ENCODE assay signal across 10 mouse cellular contexts in genomic region chrX:94152251-94152830, GRCm38 (mm10). TPM values are rescaled to one million over a fixed set of nuclear protein-coding genes. Genes with fewer than 3 reads are reported as not detected.
A peak's percentile ranks its signal among the peaks of the same experiment; 100 is the strongest.
DNase-seq lines count a peak whose midpoint lies in the region.
"Had no signal": no experiment of that assay in that cellular context is flagged by ENCODE, and none has a peak within 500 bp of the region (broad histone marks: within the 10 kb centered on the region; RNA-seq: fewer than 3 reads in every experiment).

No protein-coding gene starts in this region.

- DNase-seq in 3134 (ENCODE audit: extremely low read depth, insufficient read length, low spot score) (peak; percentile 45), 3T3-L1 (ENCODE audit: low read depth, low spot score) (peak; percentile 83), adipocyte (ENCODE audit: low spot score) (peak; percentile 12)
- peak; percentile 36 for DNase-seq in lung, postnatal 36 days
- DNase-seq in gastrocnemius, adult 8-10 months (ENCODE audit: low spot score in 2 of 2) = no peak
- DNase-seq in right cerebral cortex, postnatal 14 days = no peak
- no peak for DNase-seq in frontal cortex, postnatal 10 days (ENCODE audit: low spot score in 2 of 2)
- DNase-seq: cerebellum, postnatal 36 days; heart, adult 11 months; spleen, adult 18-20 months had no signal

RNA-seq across cellular contexts. Expression of gene Zfx, which starts 28.8 kb away (rescaled TPM):
- total RNA-seq in gastrocnemius, adult 8-10 months (2022) = 10 to 100 TPM; 18.5 to 21.5 (median 19.0) TPM

Comparison
In these comparisons a context has a peak if more than half of its experiments do, and no peak if none do; other contexts are left out.
1. DNase-seq: peak in 3134 (single experiment), 3T3-L1 (single experiment), adipocyte (single experiment) and lung, postnatal 36 days (single experiment); none in gastrocnemius, adult 8-10 months (0 of 2), right cerebral cortex, postnatal 14 days (single experiment) and frontal cortex, postnatal 10 days (0 of 2).